Mouse (Mus musculus): ENCODE results near the gene Lsm3.

DNA sequence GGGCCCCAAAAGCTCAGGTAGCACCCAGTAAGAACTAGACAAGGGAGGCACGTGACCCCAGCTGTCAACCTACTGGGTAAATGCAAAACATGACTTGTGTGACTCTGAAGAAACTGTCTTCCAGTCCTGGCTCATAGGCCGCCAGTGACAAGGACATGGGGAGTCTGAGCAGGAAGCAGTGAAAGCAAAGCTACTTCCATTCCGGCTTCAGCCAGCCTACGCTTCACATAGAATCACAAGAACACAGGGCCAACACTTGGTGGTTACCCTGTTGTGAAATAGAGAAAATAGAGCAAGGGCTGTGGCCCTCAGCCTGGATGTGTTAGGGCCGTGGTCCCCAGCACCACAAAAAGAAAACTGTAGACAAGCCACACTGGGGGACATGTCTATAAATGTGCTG is 7.1 kb downstream of the Lsm3 start:
- no peak for TF ChIP-seq CTCF (IDR thresholded peaks at IDR 0.05; ENCODE audit: low read depth)
- no peak for TF ChIP-seq EP300 (optimal IDR thresholded peaks at IDR 0.05)
